Mouse (Mus musculus): ENCODE measurements around the gene 4933412E24Rik.

GRCm38 (mm10) chr15:60010199-60010598, 6.2 kb downstream of the 4933412E24Rik start:
- TF ChIP-seq CTCF (IDR thresholded peaks at IDR 0.05; ENCODE audit: borderline replicate concordance, control insufficient read depth, extremely low read depth, insufficient read depth, low read length, poor library complexity) (no peak), POLR2A (IDR thresholded peaks at IDR 0.05; ENCODE audit: control insufficient read depth, extremely low read depth, insufficient read depth, low read length, poor library complexity) (no peak)

All from thymus, adult 2 months (tissue).